Mouse (Mus musculus): ENCODE results near the gene Fxyd4.

DNA sequence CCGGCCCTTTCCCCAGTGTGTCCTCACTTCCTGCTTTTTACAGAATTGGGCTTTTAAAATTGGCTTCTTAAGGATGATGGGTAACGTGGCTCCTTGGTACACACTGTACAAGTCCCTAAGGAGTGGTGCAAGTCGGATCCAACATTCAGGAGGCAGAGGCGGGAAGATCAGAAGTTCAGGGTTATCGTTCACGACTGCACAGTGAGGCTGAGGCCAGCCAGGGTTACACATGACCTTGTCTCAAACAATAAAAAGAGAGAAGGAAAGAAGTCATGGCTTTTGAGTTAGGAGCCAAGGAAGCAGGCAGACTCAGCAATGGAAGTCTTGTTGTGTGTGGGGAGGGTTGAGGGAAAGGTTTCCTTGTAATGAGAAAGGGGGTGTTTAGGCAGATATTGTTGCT lies 18.7 kb upstream of the Fxyd4 start:
- TF ChIP-seq CTCF (IDR thresholded peaks at IDR 0.05; ENCODE audit: low read depth) (no peak), EP300 (IDR thresholded peaks at IDR 0.05; ENCODE audit: low read depth) (no peak)

Data from liver, postnatal 0 days (tissue).